Mouse (Mus musculus) heart, adult 2 months (tissue): ENCODE measurements around the gene Crym. TPM values are rescaled to one million over a fixed set of nuclear protein-coding genes. Genes with fewer than 3 reads are reported as not detected.

ENCODE experiments used
- DNase-seq, 2 experiments: peaks; one replicate each; pipeline ENCODE4 v3.0.0; 2021
- H3K27ac ChIP-seq: fragments of 200-600 bp; 2 replicates; pipeline ENCODE4 v1.8.1; 2022
- H3K27me3 ChIP-seq: fragments of 200-500 bp; 2 replicates; pipeline ENCODE4 v1.6.1; 2012; ENCODE audit warnings: mild to moderate bottlenecking, low read length, inconsistent platforms, mixed read lengths; ENCODE audit not compliant: control insufficient read depth, insufficient read depth
- H3K36me3 ChIP-seq: fragments of 200-500 bp; 2 replicates; pipeline ENCODE4 v1.6.1; 2012; ENCODE audit warnings: low read length, inconsistent platforms; ENCODE audit not compliant: control insufficient read depth, insufficient read depth
- H3K4me1 ChIP-seq: fragments of 200-500 bp; 2 replicates; pipeline ENCODE4 v1.6.1; 2011; ENCODE audit warnings: low read length; ENCODE audit not compliant: control insufficient read depth, insufficient read depth
- H3K4me3 ChIP-seq: fragments of 200-600 bp; 2 replicates; pipeline ENCODE4 v1.8.1; 2022
- H3K79me2 ChIP-seq: fragments of 200-500 bp; replicated peaks from 2 replicates; pipeline ENCODE4 v1.6.1; 2012; ENCODE audit warnings: mild to moderate bottlenecking, inconsistent platforms, low read length, moderate library complexity, mixed read lengths; ENCODE audit not compliant: control insufficient read depth, insufficient read depth
- H3K9ac ChIP-seq: fragments of 200-500 bp; 2 replicates; pipeline ENCODE4 v1.6.1; 2012; ENCODE audit warnings: low read depth, mild to moderate bottlenecking, control low read depth, inconsistent platforms, low read length, mixed read lengths
- CTCF ChIP-seq: fragments of 200-600 bp; IDR thresholded peaks from 2 replicates; pipeline ENCODE4 v1.8.1; 2022; ENCODE audit warnings: antibody characterized with exemption, mild to moderate bottlenecking, moderate library complexity
- EP300 ChIP-seq: fragments of 200-500 bp; IDR thresholded peaks from 2 replicates; pipeline ENCODE4 v1.6.1; 2011; ENCODE audit warnings: low read depth, low read length, control low read depth; ENCODE audit not compliant: insufficient read depth
- POLR2A ChIP-seq: fragments of 200-500 bp; IDR thresholded peaks from 2 replicates; pipeline ENCODE4 v1.6.1; 2011; ENCODE audit warnings: mild to moderate bottlenecking, low read depth, low read length, control low read depth; ENCODE audit not compliant: insufficient read depth
- WGBS: fragments of 180-500 bp; shearing (Covaris S2); methylation state at CpG from one replicate; pipeline ENCODE4 v1.1.7; 2018; 5-methylcytosine and 5-hydroxymethylcytosine counted together
- intact Hi-C: fragments of 180-260 bp; cut with DNase I; formaldehyde crosslinking; loops from one replicate; pipeline ENCODE4 v1.15.1; 2025
- polyA plus RNA-seq: library from polyadenylated mRNA; depleted of rRNA; stranded (reverse); fragments of >200 nt; gene quantifications from 2 replicates; pipeline ENCODE4 v1.2.3, GENCODE M21; 2012
- total RNA-seq, 2 experiments: library from RNA; stranded (reverse); gene quantifications; 2 replicates each; pipeline ENCODE4 v1.2.3; 2021

Gene Crym
- total and polyA plus RNA-seq, 3 experiments, result 0.34 to 0.39 (median 0.37) TPM

DNA sequence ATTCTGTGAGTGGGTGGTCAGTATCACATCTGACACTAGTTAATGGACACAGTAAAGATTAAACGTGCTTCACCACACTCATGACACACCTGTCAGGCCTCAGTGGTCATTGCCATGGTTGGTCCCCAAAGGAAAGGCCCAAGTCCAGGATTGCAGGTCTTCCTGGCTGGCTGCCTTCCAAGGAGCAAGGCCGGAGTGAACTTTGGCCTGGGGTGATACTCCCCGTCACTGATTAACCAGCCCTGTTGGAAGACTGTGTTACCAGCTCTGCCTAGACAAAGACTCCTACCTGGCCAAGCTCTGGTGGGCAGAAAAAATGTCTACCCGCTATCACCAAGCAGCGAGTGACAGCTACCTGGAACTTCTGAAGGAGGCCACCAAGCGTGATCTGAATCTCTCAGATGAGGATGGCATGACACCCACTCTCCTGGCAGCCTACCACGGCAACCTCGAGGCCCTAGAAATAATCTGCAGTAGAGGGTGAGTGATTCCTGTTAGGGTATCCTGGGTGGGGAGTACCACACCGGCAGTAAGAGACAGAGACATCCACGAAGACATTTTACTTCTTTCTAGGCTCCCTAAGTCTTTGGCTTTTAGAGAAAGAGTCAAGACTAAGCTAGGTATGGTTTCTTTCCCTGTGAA, 28.2 kb downstream of the Crym start, which contains the start of gene Anks4b:
Gene Anks4b (plus strand): TSS at position 256 of the 642 bp plus-strand sequence.
- intact Hi-C loops, result no loop called here

GRCm38 (mm10) chr7:120172188-120172700, 29.7 kb downstream of the Crym start:
- H3K36me3 ChIP-seq, result no peaks in the 10 kb centered on the region
- DNase-seq, result no peak
- no peaks in the 10 kb centered on the region for H3K4me1 ChIP-seq
- TF ChIP-seq POLR2A (no peak), EP300 (no peak), CTCF (no peak)
- no peaks in the 10 kb centered on the region for H3K79me2 ChIP-seq
- H3K9ac ChIP-seq, result no peak overlapping the region
- H3K27ac ChIP-seq, result no peak overlapping the region
- H3K27me3 ChIP-seq, result no peaks in the 10 kb centered on the region
- intact Hi-C loops, result no loop called here
- 84% methylated on average over 1 of the region's 1 CpGs for WGBS
- no peak overlapping the region for H3K4me3 ChIP-seq

More for the DNA sequence above, 28.2 kb downstream of the Crym start, which contains the start of gene Anks4b:
- Histone ChIP-seq H3K4me3 (no peak within 1 kb of the TSS), H3K79me2 (no peaks in the 10 kb centered on the region), H3K4me1 (no peaks in the 10 kb centered on the region), H3K36me3 (no peaks in the 10 kb centered on the region), H3K27me3 (no peaks in the 10 kb centered on the region), H3K9ac (no peak within 1 kb of the TSS), H3K27ac (no peak within 1 kb of the TSS)
- TF ChIP-seq CTCF, result no peak
- TF ChIP-seq EP300, result no peak
- no peak for TF ChIP-seq POLR2A
- DNase-seq, result no peak
- 84% methylated on average over 10 of the region's 10 CpGs for WGBS

DNA sequence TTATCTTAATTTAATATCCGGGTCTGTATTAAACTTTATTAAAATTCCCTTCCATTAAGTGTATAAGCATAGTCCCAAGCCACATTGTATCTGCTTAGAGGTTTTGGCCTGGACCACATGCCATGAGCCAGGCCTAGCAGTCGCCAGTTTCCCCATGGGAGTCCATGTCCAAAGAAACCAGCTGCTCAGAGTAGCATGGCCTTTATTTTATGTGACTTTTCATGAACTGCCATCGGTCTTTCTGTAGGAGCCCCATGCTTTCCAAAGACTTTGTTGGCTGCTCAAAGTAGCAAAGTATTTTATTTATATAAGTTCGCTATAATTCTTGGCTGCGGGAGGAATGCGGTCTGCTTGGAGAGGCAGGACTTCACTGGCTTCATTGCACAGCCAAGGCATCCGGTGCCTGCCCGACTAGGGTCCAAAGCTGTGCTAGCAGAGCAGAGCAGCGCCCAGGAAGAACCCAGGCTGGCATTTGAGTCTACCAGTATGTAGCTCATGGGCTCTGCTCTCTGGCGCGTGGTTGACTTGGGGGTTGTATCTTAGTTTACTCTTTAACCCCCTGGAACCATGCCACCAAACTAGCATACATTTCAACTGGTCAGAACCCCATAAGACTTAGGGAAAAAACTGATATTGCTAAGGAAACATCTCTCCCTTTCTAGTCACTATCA, 38.2 kb downstream of the Crym start:
- intact Hi-C loops, result no loop called here
- TF ChIP-seq CTCF (no peak), EP300 (no peak), POLR2A (no peak)
- no peaks in the 10 kb centered on the region for H3K4me1 ChIP-seq
- WGBS, result 80% methylated on average over 11 of the region's 11 CpGs
- no peaks in the 10 kb centered on the region for H3K36me3 ChIP-seq
- H3K27me3 ChIP-seq, result no peaks in the 10 kb centered on the region
- H3K9ac ChIP-seq, result no peak overlapping the region
- H3K27ac ChIP-seq, result no peak overlapping the region
- DNase-seq, result no peak
- H3K79me2 ChIP-seq, result no peaks in the 10 kb centered on the region
- H3K4me3 ChIP-seq, result no peak overlapping the region

DNA sequence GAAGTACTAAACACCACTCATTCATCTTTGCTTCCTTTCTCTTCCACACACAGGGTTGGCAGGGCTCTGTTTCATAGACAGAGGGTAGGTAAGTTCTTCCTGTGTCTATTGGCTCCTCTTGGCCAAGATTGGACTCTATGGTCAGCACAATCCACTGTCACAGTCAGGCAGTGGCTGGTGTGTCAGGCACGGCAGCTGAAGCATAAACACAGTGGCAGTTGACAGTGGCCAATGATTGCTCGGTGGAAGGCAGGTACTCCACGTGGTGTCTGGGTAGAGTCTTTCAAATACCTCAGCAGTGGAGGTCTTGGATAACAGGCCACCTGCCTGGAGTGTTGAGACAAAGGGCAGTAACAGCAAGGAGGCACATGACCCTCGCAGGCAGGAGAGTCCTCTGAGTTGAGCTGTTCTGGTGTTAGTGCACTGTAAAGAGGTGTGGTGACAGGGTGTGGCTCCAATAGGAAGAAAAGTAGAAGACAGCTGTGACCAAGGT, 43.7 kb downstream of the Crym start:
- 53% methylated on average over 4 of the region's 4 CpGs for WGBS
- no peaks in the 10 kb centered on the region for H3K4me1 ChIP-seq
- no peak for DNase-seq
- intact Hi-C loops, result no loop called here
- no peak overlapping the region for H3K27ac ChIP-seq
- no peak for TF ChIP-seq CTCF
- TF ChIP-seq EP300, result no peak
- TF ChIP-seq POLR2A, result no peak
- H3K4me3 ChIP-seq, result no peak overlapping the region
- no peaks in the 10 kb centered on the region for H3K27me3 ChIP-seq
- H3K9ac ChIP-seq, result no peak overlapping the region
- H3K36me3 ChIP-seq, result no peaks in the 10 kb centered on the region
- no peaks in the 10 kb centered on the region for H3K79me2 ChIP-seq

GRCm38 (mm10) chr7:120157575-120158061, 44.3 kb downstream of the Crym start:
- Histone ChIP-seq H3K4me3 (no peak overlapping the region), H3K79me2 (no peaks in the 10 kb centered on the region), H3K27ac (no peak overlapping the region), H3K27me3 (no peaks in the 10 kb centered on the region), H3K4me1 (no peaks in the 10 kb centered on the region), H3K36me3 (no peaks in the 10 kb centered on the region), H3K9ac (no peak overlapping the region)
- TF ChIP-seq POLR2A (no peak), CTCF (no peak), EP300 (no peak)
- 47% methylated on average over 5 of the region's 5 CpGs for WGBS
- intact Hi-C loops, result no loop called here
- DNase-seq, result no peak
